Mouse (Mus musculus) embryonic facial prominence, embryonic 11.5 days (tissue): ENCODE measurements around the gene Myh10. TPM values are rescaled to one million over a fixed set of nuclear protein-coding genes. Genes with fewer than 3 reads are reported as not detected.
"Not testable (repeated sequence)": the region's sequence is repeated elsewhere in the genome, so short reads cannot be mapped to it uniquely, and the experiment has no call there.

Source experiments
- ATAC-seq: fragments of 200-750 bp; cut with Nextera tagmentation; replicated peaks from 2 replicates; pipeline ENCODE4 v1.8.0; 2017; ENCODE audit warnings: low read depth; ENCODE audit not compliant: insufficient number of reproducible peaks, low FRiP score, low TSS enrichment
- DNase-seq: peaks from one replicate; pipeline ENCODE4 v3.0.0-alpha.2; 2015; ENCODE audit warnings: low spot score
- H3K27ac ChIP-seq: fragments of 300-500 bp; sonication (generic); replicated peaks from 2 replicates; pipeline ENCODE4 v1.5.1; 2014; ENCODE audit warnings: mild to moderate bottlenecking, low read depth, low read length, control low read depth
- H3K27me3 ChIP-seq: fragments of 300-500 bp; sonication (generic); 2 replicates; pipeline ENCODE4 v1.6.1; 2014; ENCODE audit warnings: mild to moderate bottlenecking, low read length, moderate library complexity, mixed read lengths; ENCODE audit not compliant: control insufficient read depth, insufficient read depth
- H3K36me3 ChIP-seq: fragments of 300-500 bp; sonication (generic); replicated peaks from 2 replicates; pipeline ENCODE4 v1.6.1; 2014; ENCODE audit warnings: low read depth, mild to moderate bottlenecking, low read length, moderate library complexity, mixed read lengths; ENCODE audit not compliant: control insufficient read depth, insufficient read depth
- H3K4me1 ChIP-seq: fragments of 300-500 bp; sonication (generic); 2 replicates; pipeline ENCODE4 v1.6.1; 2014; ENCODE audit warnings: low read length, mixed read lengths; ENCODE audit not compliant: control insufficient read depth, insufficient read depth
- H3K4me2 ChIP-seq: fragments of 300-500 bp; sonication (generic); 2 replicates; pipeline ENCODE4 v1.6.1; 2014; ENCODE audit warnings: low read depth, mild to moderate bottlenecking, control low read depth, low read length, moderate library complexity
- H3K4me3 ChIP-seq: fragments of 300-500 bp; sonication (generic); 2 replicates; pipeline ENCODE4 v1.5.1; 2014; ENCODE audit warnings: low read depth, low read length, control low read depth
- H3K9ac ChIP-seq: fragments of 300-500 bp; sonication (generic); replicated peaks from 2 replicates; pipeline ENCODE4 v1.6.1; 2014; ENCODE audit warnings: mild to moderate bottlenecking, control low read depth, low read length
- H3K9me3 ChIP-seq: fragments of 300-500 bp; sonication (generic); replicated peaks from 2 replicates; pipeline ENCODE4 v1.6.1; 2016; ENCODE audit warnings: mild to moderate bottlenecking, low read length, inconsistent platforms, mixed read lengths; ENCODE audit not compliant: control insufficient read depth
- WGBS: fragments of 180-500 bp; shearing (Covaris S2); extraction: QIAGEN DNeasy Blood & Tissue Kit; methylation state at CpG from one replicate; pipeline ENCODE4 v1.1.7; 2014; 5-methylcytosine and 5-hydroxymethylcytosine counted together
- polyA plus RNA-seq: library from polyadenylated mRNA; unstranded; fragments of >200 nt; fragmentation: Nextera tagmentation; extraction: Ambion mirVana; gene quantifications from 2 replicates; pipeline ENCODE4 v1.2.1, GENCODE M21; 2014

The Myh10 gene
- polyA plus RNA-seq, 1 experiment from 2014 or later, result 146 TPM

DNA sequence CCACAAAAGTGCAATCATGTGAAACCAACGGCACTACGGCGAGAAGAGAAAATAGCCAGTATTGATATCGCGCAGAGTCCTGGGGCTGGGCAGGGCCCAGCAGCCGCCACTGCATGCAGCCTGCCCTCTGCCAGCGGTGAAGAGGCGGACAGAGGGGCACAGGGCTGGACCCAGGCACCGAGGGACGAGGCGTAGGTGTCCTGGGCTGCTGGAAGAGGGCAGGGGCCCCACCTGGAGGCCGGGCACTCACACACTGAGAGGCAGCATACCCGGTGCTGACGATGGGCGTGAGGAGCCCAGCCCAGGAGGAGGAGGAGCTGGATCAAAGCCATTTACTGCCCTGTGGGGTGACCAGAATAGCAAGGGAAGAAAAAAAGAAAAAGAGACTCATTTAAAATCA is 131.0 kb downstream of the Myh10 start:
- H3K27ac ChIP-seq, result no peak overlapping the region
- WGBS, result 89% methylated on average over 15 of the region's 15 CpGs
- no peaks in the 10 kb centered on the region for H3K27me3 ChIP-seq
- no peak overlapping the region for H3K4me2 ChIP-seq
- H3K9me3 ChIP-seq, result no peaks in the 10 kb centered on the region
- no peaks in the 10 kb centered on the region for H3K4me1 ChIP-seq
- no peak for ATAC-seq
- H3K9ac ChIP-seq, result no peak overlapping the region
- no peak overlapping the region for H3K4me3 ChIP-seq
- peaks cover 5% of the 10 kb centered on the region; the same call in 1 of the 2 replicates for H3K36me3 ChIP-seq
- DNase-seq, result no peak

DNA sequence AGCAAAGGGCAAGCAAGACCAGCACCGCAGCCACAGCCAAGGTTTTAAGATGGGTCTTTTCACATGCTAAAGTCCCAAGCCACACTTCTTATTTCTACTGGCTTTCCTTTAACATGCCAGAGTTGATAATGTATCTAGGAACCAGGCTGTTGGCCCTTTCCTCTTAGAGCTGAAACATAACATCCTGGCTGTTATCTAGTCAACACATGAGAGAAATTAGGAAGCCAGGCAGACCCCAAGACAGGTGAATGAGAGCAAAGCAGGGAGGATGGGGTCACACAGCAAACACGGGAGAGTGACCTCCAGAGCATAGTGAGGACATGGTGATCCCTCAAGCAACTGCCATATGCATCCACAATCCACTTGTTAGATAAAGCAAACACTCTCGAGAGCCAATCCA is 135.4 kb downstream of the Myh10 start:
- Histone ChIP-seq H3K9me3 (no peaks in the 10 kb centered on the region), H3K27ac (no peak overlapping the region), H3K4me2 (no peak overlapping the region), H3K9ac (no peak overlapping the region), H3K27me3 (no peaks in the 10 kb centered on the region), H3K4me3 (no peak overlapping the region), H3K4me1 (no peaks in the 10 kb centered on the region), H3K36me3 (peaks cover 3% of the 10 kb centered on the region; the same call in 1 of the 2 replicates)
- 82% methylated on average over 3 of the region's 3 CpGs for WGBS
- DNase-seq (no peak), ATAC-seq (no peak)

DNA sequence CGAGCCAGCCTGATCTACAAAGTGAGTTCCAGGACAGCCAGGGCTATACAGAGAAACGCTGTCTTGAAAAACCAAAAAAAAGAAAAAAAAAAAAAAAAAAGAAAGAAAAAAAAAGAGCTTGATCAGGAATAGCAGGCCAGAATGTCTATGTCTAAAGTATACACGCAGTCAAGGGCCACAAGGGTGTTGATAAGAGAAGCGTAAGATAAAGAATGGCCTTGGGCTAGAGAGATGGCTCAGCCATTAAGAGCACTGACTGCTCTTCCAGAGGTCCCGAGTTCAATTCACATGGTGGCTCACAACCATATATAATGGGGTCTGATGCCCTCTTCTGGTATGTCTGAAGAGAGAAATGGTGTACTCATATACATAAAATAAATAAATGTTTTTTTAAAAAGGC is 140.2 kb downstream of the Myh10 start:
- not testable (repeated sequence) for H3K27me3 ChIP-seq, H3K36me3 ChIP-seq, H3K4me3 ChIP-seq, H3K4me2 ChIP-seq, H3K9ac ChIP-seq, H3K4me1 ChIP-seq, H3K27ac ChIP-seq, DNase-seq, ATAC-seq, H3K9me3 ChIP-seq
- 95% methylated on average over 5 of the region's 5 CpGs for WGBS

DNA sequence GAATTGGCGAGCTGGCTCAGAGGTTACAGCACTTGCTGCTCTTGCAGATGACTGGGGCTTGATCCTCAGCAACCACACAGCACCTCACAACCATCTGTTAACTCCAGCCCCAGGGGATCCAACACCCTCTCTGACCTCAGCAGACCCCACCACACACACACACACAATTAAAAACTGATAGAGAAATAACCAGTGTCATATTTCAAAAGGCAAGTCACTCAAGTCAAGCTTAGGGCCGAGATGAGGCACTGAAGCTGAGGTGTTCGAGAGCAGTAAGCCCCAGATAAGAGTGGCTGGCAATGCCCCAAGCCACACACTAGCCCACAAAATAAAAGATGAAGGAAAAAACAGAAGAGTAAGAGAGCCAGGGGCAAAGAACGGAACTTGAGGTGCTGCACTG is 141.4 kb downstream of the Myh10 start:
- DNase-seq, result no peak
- no peaks in the 10 kb centered on the region for H3K4me1 ChIP-seq
- ATAC-seq, result no peak
- no peak overlapping the region for H3K27ac ChIP-seq
- no peak overlapping the region for H3K9ac ChIP-seq
- H3K4me2 ChIP-seq, result no peak overlapping the region
- H3K27me3 ChIP-seq, result no peaks in the 10 kb centered on the region
- WGBS, result 72% methylated on average over 4 of the region's 4 CpGs
- H3K36me3 ChIP-seq, result peaks cover 6% of the 10 kb centered on the region
- no peaks in the 10 kb centered on the region for H3K9me3 ChIP-seq
- H3K4me3 ChIP-seq, result no peak overlapping the region

DNA sequence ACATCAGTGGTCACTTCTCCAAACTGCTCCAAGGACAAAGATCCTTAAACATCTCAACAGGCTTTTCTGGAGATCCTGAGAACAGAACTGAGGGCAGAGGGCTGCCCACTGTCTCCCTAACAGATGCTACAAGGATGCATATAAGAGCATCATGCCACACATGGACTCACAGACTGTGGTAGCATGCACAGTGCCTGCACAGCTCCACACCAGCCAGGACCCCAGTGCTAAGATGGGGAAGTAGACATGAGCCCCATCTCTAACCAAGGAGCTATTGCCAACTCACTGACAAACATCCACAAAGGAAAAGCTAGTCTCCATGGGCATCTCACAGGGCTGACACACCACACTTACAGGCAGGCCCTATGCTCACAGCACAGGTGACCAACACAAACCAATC is 142.2 kb downstream of the Myh10 start:
- Histone ChIP-seq H3K4me1 (no peaks in the 10 kb centered on the region), H3K9ac (no peak overlapping the region; the same call in 1 of the 2 replicates), H3K9me3 (no peaks in the 10 kb centered on the region), H3K36me3 (peaks cover 6% of the 10 kb centered on the region), H3K27me3 (no peaks in the 10 kb centered on the region), H3K27ac (no peak overlapping the region), H3K4me3 (no peak overlapping the region), H3K4me2 (no peak overlapping the region)
- DNase-seq, result no peak
- ATAC-seq, result no peak

DNA sequence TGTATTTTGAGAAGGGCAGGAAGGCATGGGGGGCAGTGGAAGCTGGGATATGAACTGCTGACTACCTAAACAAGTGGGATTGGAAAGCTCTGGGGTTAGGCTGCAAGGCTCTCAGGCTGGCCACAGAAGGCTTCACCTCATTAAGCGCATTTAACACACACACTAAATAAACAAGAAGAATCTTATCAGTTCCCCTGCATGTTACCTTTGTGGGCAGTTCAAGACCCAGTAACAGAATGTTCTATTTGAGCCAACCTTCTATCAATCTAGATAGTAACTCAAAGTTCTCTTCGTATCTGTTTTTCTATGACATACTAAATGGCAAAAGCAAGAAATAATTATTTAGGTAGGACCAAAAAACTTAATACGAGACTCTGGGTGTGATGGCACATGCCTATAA is 143.7 kb downstream of the Myh10 start:
- ATAC-seq (no peak), DNase-seq (no peak)
- Histone ChIP-seq H3K4me3 (no peak overlapping the region), H3K4me1 (no peaks in the 10 kb centered on the region), H3K9me3 (no peaks in the 10 kb centered on the region), H3K4me2 (no peak overlapping the region), H3K27ac (no peak overlapping the region), H3K27me3 (no peaks in the 10 kb centered on the region), H3K36me3 (peaks cover 12% of the 10 kb centered on the region), H3K9ac (no peak overlapping the region)
- WGBS, result 91% methylated on average over 3 of the region's 3 CpGs

DNA sequence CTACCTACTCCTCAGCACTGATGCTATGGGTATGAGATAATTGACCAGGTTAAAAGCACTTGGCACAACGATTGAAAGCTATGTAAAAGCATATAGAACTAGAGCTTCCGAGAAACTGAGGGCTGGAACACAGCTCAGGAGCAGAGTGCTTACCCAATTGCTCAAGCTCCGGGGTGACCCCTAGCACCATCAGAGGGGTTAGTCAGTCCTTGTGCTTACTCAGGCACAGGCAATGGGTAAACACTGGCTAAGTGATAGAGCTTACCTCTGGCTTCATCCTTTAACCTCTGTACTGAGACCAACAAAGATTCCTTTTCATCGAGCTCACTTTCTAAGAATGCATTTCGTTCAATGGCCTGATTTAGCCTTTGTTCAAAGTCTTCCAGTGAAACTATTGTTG is 148.2 kb downstream of the Myh10 start:
- 85% methylated on average over 5 of the region's 5 CpGs for WGBS
- H3K9me3 ChIP-seq, result no peaks in the 10 kb centered on the region
- no peak overlapping the region for H3K4me2 ChIP-seq
- H3K27ac ChIP-seq, result no peak overlapping the region
- no peaks in the 10 kb centered on the region for H3K4me1 ChIP-seq
- H3K9ac ChIP-seq, result no peak overlapping the region
- H3K27me3 ChIP-seq, result no peaks in the 10 kb centered on the region
- peaks cover 14% of the 10 kb centered on the region for H3K36me3 ChIP-seq
- H3K4me3 ChIP-seq, result no peak overlapping the region
- DNase-seq, result no peak
- no peak for ATAC-seq

DNA sequence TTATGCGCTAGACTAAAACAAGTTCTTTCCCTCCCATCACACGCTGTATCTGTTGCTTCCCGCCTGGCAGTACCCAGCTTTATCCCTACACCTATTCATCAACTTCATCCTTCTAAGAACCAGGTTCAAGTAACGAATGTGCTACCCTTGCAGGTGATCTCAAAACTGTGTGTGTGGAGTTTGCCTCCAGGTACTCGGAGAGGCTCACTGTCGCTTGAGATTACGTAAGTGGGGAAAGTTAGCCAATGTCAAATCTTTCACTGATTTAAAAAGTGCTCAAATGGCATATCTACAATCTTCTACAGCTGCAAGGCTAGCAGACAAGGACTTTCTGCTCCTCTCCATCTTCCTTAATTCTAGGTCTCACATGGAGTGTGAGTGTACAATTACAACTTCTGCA is 159.5 kb downstream of the Myh10 start:
- Histone ChIP-seq H3K4me2 (no peak overlapping the region), H3K9me3 (no peaks in the 10 kb centered on the region), H3K4me3 (no peak overlapping the region), H3K27ac (no peak overlapping the region), H3K4me1 (no peaks in the 10 kb centered on the region), H3K27me3 (no peaks in the 10 kb centered on the region), H3K9ac (no peak overlapping the region), H3K36me3 (no peaks in the 10 kb centered on the region)
- no peak for DNase-seq
- 89% methylated on average over 7 of the region's 7 CpGs for WGBS
- ATAC-seq, result no peak
